Mouse (Mus musculus): ENCODE results near the gene Cntnap4. TPM values are rescaled to one million over a fixed set of nuclear protein-coding genes. Genes with fewer than 3 reads are reported as not detected.

The Cntnap4 gene
- 0.04 TPM in 1 of 2 replicates, not detected in the other for polyA plus RNA-seq (2016; fragmentation: Nextera tagmentation; extraction: Ambion mirVana)

- Histone ChIP-seq H3K4me3 (no peak within 1 kb of the TSS), H3K36me3 (no peaks in the 10 kb centered on the region), H3K27ac (no peak within 1 kb of the TSS), H3K9ac (no peak within 1 kb of the TSS), H3K27me3 (replicated peaks) (peaks cover 8% of the 10 kb centered on the region; the same call in 1 of the 2 replicates), H3K4me2 (peak within 1 kb of the TSS; percentile 29; the same call in 1 of the 2 replicates), H3K9me3 (replicated peaks) (no peaks in the 10 kb centered on the region), H3K4me1 (no peaks in the 10 kb centered on the region)
- 6% methylated on average over 18 of the region's 18 CpGs for WGBS (ENCODE audit: insufficient replicate concordance)
- no peak for ATAC-seq
Measured at GRCm38 (mm10) chr8:112569471-112570141, at the start of gene Cntnap4. TSS of gene Cntnap4 (plus strand) at chr8:112570043.

GRCm38 (mm10) chr8:112557376-112557775 lies 12.5 kb upstream of the Cntnap4 start:
- H3K4me3 ChIP-seq: no peak overlapping the region
- no peaks in the 10 kb centered on the region for H3K36me3 ChIP-seq
- no peak overlapping the region for H3K4me2 ChIP-seq
- H3K9ac ChIP-seq: no peak overlapping the region
- 0 out of 2 replicates have a peak, but pooled peaks cover 5% of the 10 kb centered on the region for H3K9me3 ChIP-seq (replicated peaks)
- no peak for ATAC-seq
- H3K4me1 ChIP-seq: no peaks in the 10 kb centered on the region
- WGBS (ENCODE audit: insufficient replicate concordance): 31% methylated on average over 4 of the region's 4 CpGs
- H3K27me3 ChIP-seq (replicated peaks): no peaks in the 10 kb centered on the region
- H3K27ac ChIP-seq: no peak overlapping the region

GRCm38 (mm10) chr8:112570541-112570940 lies 698 bp downstream of the Cntnap4 start:
- no peaks in the 10 kb centered on the region for H3K36me3 ChIP-seq
- H3K9me3 ChIP-seq (replicated peaks): no peaks in the 10 kb centered on the region
- 11% methylated on average over 6 of the region's 6 CpGs for WGBS (ENCODE audit: insufficient replicate concordance)
- no peak for ATAC-seq
- no peak overlapping the region for H3K27ac ChIP-seq
- H3K4me2 ChIP-seq: no peak overlapping the region
- H3K9ac ChIP-seq: no peak overlapping the region
- no peaks in the 10 kb centered on the region for H3K4me1 ChIP-seq
- peaks cover 8% of the 10 kb centered on the region; the same call in 1 of the 2 replicates for H3K27me3 ChIP-seq (replicated peaks)
- H3K4me3 ChIP-seq: no peak overlapping the region

GRCm38 (mm10) chr8:112571337-112571904 lies 1.6 kb downstream of the Cntnap4 start:
- Histone ChIP-seq H3K4me3 (no peak overlapping the region), H3K9me3 (replicated peaks) (no peaks in the 10 kb centered on the region), H3K27ac (no peak overlapping the region), H3K4me1 (no peaks in the 10 kb centered on the region), H3K4me2 (no peak overlapping the region), H3K27me3 (replicated peaks) (peaks cover 8% of the 10 kb centered on the region; the same call in 1 of the 2 replicates), H3K9ac (no peak overlapping the region), H3K36me3 (no peaks in the 10 kb centered on the region)
- 25% methylated on average over 9 of the region's 9 CpGs for WGBS (ENCODE audit: insufficient replicate concordance)
- ATAC-seq: no peak

- H3K4me3 ChIP-seq: no peak overlapping the region
- H3K27ac ChIP-seq: no peak overlapping the region
- no peaks in the 10 kb centered on the region for H3K4me1 ChIP-seq
- 0 out of 2 replicates have a peak, but pooled peaks cover 5% of the 10 kb centered on the region for H3K9me3 ChIP-seq (replicated peaks)
- WGBS (ENCODE audit: insufficient replicate concordance): 50% methylated on average over 6 of the region's 6 CpGs
- H3K9ac ChIP-seq: no peak overlapping the region
- no peaks in the 10 kb centered on the region for H3K27me3 ChIP-seq (replicated peaks)
- no peak overlapping the region for H3K4me2 ChIP-seq
- no peaks in the 10 kb centered on the region for H3K36me3 ChIP-seq
- no peak for ATAC-seq
Measured at GRCm38 (mm10) chr8:112581473-112581872, 11.6 kb downstream of the Cntnap4 start.

- Histone ChIP-seq H3K9ac (no peak overlapping the region), H3K27me3 (replicated peaks) (no peaks in the 10 kb centered on the region), H3K36me3 (no peaks in the 10 kb centered on the region), H3K9me3 (replicated peaks) (0 out of 2 replicates have a peak, but pooled peaks cover 7% of the 10 kb centered on the region), H3K4me3 (no peak overlapping the region), H3K27ac (no peak overlapping the region), H3K4me2 (no peak overlapping the region), H3K4me1 (no peaks in the 10 kb centered on the region)
- WGBS (ENCODE audit: insufficient replicate concordance): 64% methylated on average over 2 of the region's 2 CpGs
- ATAC-seq: no peak
Measured at GRCm38 (mm10) chr8:112583440-112583839, 13.6 kb downstream of the Cntnap4 start.

- 59% methylated on average over 8 of the region's 8 CpGs for WGBS (ENCODE audit: insufficient replicate concordance)
- Histone ChIP-seq H3K27ac (no peak overlapping the region), H3K36me3 (no peaks in the 10 kb centered on the region), H3K9ac (no peak overlapping the region), H3K4me1 (no peaks in the 10 kb centered on the region), H3K9me3 (replicated peaks) (peaks cover 19% of the 10 kb centered on the region; the same call in 1 of the 2 replicates), H3K4me2 (no peak overlapping the region), H3K4me3 (no peak overlapping the region), H3K27me3 (replicated peaks) (no peaks in the 10 kb centered on the region)
- ATAC-seq: no peak
Measured at GRCm38 (mm10) chr8:112588357-112589051, 18.7 kb downstream of the Cntnap4 start.

GRCm38 (mm10) chr8:112589052-112589389 lies 19.2 kb downstream of the Cntnap4 start:
- H3K4me3 ChIP-seq: no peak overlapping the region
- 61% methylated on average over 14 of the region's 14 CpGs for WGBS (ENCODE audit: insufficient replicate concordance)
- H3K9me3 ChIP-seq (replicated peaks): peaks cover 19% of the 10 kb centered on the region; the same call in 1 of the 2 replicates
- no peaks in the 10 kb centered on the region for H3K27me3 ChIP-seq (replicated peaks)
- H3K4me1 ChIP-seq: no peaks in the 10 kb centered on the region
- ATAC-seq: no peak
- H3K9ac ChIP-seq: no peak overlapping the region
- H3K4me2 ChIP-seq: no peak overlapping the region
- H3K27ac ChIP-seq: no peak overlapping the region
- H3K36me3 ChIP-seq: no peaks in the 10 kb centered on the region

GRCm38 (mm10) chr8:112596023-112596776 lies 26.4 kb downstream of the Cntnap4 start:
- WGBS (ENCODE audit: insufficient replicate concordance): 75% methylated on average over 15 of the region's 15 CpGs
- no peak overlapping the region for H3K27ac ChIP-seq
- no peak overlapping the region for H3K4me2 ChIP-seq
- no peaks in the 10 kb centered on the region for H3K36me3 ChIP-seq
- no peaks in the 10 kb centered on the region for H3K4me1 ChIP-seq
- no peak for ATAC-seq
- peaks cover 10% of the 10 kb centered on the region for H3K9me3 ChIP-seq (replicated peaks)
- no peaks in the 10 kb centered on the region for H3K27me3 ChIP-seq (replicated peaks)
- H3K4me3 ChIP-seq: no peak overlapping the region
- H3K9ac ChIP-seq: no peak overlapping the region

- Histone ChIP-seq H3K9me3 (replicated peaks) (peaks cover 13% of the 10 kb centered on the region; the same call in 1 of the 2 replicates), H3K4me2 (no peak overlapping the region), H3K9ac (no peak overlapping the region), H3K36me3 (no peaks in the 10 kb centered on the region), H3K4me3 (no peak overlapping the region), H3K4me1 (no peaks in the 10 kb centered on the region), H3K27me3 (replicated peaks) (no peaks in the 10 kb centered on the region), H3K27ac (no peak overlapping the region)
- ATAC-seq: no peak
- 67% methylated on average over 11 of the region's 11 CpGs for WGBS (ENCODE audit: insufficient replicate concordance)
Measured at GRCm38 (mm10) chr8:112599975-112600374, 30.1 kb downstream of the Cntnap4 start.

GRCm38 (mm10) chr8:112601150-112601549 lies 31.3 kb downstream of the Cntnap4 start:
- Histone ChIP-seq H3K4me3 (no peak overlapping the region), H3K4me2 (no peak overlapping the region), H3K9ac (no peak overlapping the region), H3K36me3 (no peaks in the 10 kb centered on the region), H3K27me3 (replicated peaks) (no peaks in the 10 kb centered on the region), H3K9me3 (replicated peaks) (peaks cover 13% of the 10 kb centered on the region; the same call in 1 of the 2 replicates), H3K4me1 (no peaks in the 10 kb centered on the region), H3K27ac (no peak overlapping the region)
- 28% methylated on average over 1 of the region's 1 CpGs for WGBS (ENCODE audit: insufficient replicate concordance)
- no peak for ATAC-seq
